Mouse (Mus musculus) layer of hippocampus, postnatal 10 days (tissue): Measurements from ENCODE around the gene Rfng. TPM values are rescaled to one million over a fixed set of nuclear protein-coding genes. Genes with fewer than 3 reads are reported as not detected.
"Not testable (repeated sequence)": the region's sequence is repeated elsewhere in the genome, so short reads cannot be mapped to it uniquely, and the experiment has no call there.

Source experiments
- DNase-seq, 2 experiments: peaks; one replicate each; pipeline ENCODE4 v3.0.0; 2021; ENCODE audit warnings: low spot score in 2 of 2
- total RNA-seq, 2 experiments: library from RNA; stranded (reverse); gene quantifications; 2 replicates each; pipeline ENCODE4 v1.2.3; 2021

Gene Rfng
- total RNA-seq, 2 experiments from 2014 or later: 89.5 to 91.8 TPM

- DNase-seq: no peak
Observed at GRCm38 (mm10) chr11:120817358-120817757, 33.4 kb upstream of the Rfng start.

- DNase-seq: no peak
Observed at GRCm38 (mm10) chr11:120812068-120812467, 28.1 kb upstream of the Rfng start.

- no peak for DNase-seq
Observed at GRCm38 (mm10) chr11:120808010-120808409, 24.0 kb upstream of the Rfng start.

- no peak for DNase-seq
Observed at GRCm38 (mm10) chr11:120805375-120806298, 21.6 kb upstream of the Rfng start.

GRCm38 (mm10) chr11:120804769-120805168 is 20.8 kb upstream of the Rfng start:
- DNase-seq: no peak

- no peak for DNase-seq
Observed at GRCm38 (mm10) chr11:120804274-120804673, 20.3 kb upstream of the Rfng start.

GRCm38 (mm10) chr11:120800061-120800904 is 16.3 kb upstream of the Rfng start:
- DNase-seq: peak; percentile 91 to 92

GRCm38 (mm10) chr11:120799316-120799890 is 15.4 kb upstream of the Rfng start:
- no peak for DNase-seq

- no peak for DNase-seq
Observed at GRCm38 (mm10) chr11:120798244-120798643, 14.2 kb upstream of the Rfng start.

- DNase-seq: no peak
Observed at GRCm38 (mm10) chr11:120796614-120796946, 12.6 kb upstream of the Rfng start.

- DNase-seq: peak; percentile 100
Observed at GRCm38 (mm10) chr11:120795756-120796613, 12.0 kb upstream of the Rfng start, which contains the start of gene Dus1l. Dus1l (minus strand) TSS chr11:120796403.

GRCm38 (mm10) chr11:120792652-120793051 is 8.6 kb upstream of the Rfng start:
- DNase-seq: no peak

GRCm38 (mm10) chr11:120789810-120790209 is 5.8 kb upstream of the Rfng start:
- DNase-seq: no peak

- DNase-seq: no peak
Observed at GRCm38 (mm10) chr11:120789355-120789754, 5.3 kb upstream of the Rfng start.

GRCm38 (mm10) chr11:120788460-120788859 is 4.5 kb upstream of the Rfng start:
- DNase-seq: not testable (repeated sequence)

GRCm38 (mm10) chr11:120785145-120785544 is 1.1 kb upstream of the Rfng start:
- no peak for DNase-seq

GRCm38 (mm10) chr11:120783426-120784063 is 462 bp downstream of the Rfng start:
- no peak for DNase-seq

- not testable (repeated sequence) for DNase-seq
Observed at GRCm38 (mm10) chr11:120781361-120781760, 2.6 kb downstream of the Rfng start.

- DNase-seq: no peak
Observed at GRCm38 (mm10) chr11:120779876-120780275, 4.1 kb downstream of the Rfng start.

GRCm38 (mm10) chr11:120777123-120777522 is 6.9 kb downstream of the Rfng start:
- DNase-seq: no peak
